Mouse (Mus musculus) layer of hippocampus, adult 9-10 months (tissue): Measurements from ENCODE around the gene Prmt2.

Experiments
- DNase-seq: peaks from one replicate; pipeline ENCODE4 v3.0.0; 2022; ENCODE audit warnings: low spot score

The Prmt2 gene

DNA sequence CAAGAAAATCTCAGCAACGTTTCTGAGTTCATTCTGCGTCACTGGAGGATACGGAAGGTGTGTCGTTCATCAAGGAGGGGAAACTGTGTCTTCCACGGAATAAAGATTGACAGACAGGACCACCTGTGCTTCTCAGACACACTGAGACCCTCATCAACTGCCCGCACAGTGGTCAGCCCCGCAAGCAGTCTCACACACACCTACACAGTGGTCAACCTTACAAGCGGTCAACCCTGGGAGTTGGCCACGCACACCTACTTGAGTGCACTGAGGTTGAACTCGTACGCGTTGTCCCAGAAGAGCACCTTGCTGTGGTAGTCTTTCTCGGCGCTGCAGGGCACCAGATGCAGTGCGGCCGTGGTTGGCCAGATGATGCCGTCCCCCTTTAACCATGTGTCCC lies 20.6 kb downstream of the Prmt2 start:
- no peak for DNase-seq

DNA sequence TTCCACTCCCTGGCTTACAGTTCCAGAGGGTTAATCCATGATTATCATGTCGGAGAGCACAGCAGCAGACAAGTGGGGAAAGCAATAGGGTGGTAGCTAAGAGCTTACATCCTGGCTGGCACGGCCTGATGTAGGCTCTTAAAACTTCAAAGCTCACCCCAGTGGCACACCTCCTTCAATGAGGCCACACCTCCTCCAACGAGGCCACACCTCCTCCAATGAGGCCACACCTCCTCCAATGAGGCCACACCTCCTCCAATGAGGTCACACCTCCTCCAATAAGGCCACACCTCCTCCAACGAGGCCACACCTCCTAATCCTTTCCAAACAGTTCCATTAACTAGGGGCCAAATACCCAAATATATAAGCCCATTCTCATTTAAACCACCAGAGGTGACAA lies 23.5 kb downstream of the Prmt2 start:
- DNase-seq: no peak

DNA sequence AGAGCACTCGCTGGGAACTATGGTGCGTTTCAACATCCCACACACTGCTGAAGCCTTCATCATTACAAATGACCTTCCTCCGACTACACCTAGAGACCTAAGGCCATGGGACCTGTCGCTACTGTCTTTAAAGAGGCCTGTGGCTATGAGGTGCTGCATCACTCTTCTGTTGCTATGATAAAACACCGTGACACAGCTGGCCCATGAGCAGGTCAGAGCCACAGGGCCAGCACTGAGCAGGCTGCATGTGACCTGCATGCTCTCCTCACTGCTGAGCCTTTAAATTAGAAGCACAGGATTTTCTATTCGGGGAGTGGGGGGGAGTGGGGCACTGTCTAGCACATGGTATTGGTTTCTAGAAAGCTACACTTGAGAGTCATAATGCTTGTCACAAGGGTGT lies 25.5 kb downstream of the Prmt2 start:
- DNase-seq: no peak

DNA sequence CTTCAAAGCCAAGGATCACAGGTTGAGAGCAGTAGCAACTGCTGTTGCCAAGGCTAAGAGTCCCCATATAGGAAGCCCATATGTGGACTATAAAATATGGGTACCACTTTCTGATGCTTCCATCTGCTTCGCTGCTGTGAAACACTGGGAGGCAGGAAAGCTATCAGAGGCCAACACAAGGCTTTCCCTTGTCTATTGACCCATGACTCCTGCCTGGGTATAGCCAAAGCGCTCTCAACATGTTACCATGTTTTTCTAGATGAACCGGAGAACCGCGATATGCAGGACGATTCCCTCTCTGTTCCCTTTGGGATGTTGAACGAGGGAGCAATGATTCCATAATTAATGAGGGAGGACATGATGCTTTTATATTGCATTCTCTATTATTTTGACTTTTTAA lies 26.9 kb downstream of the Prmt2 start:
- DNase-seq: no peak

DNA sequence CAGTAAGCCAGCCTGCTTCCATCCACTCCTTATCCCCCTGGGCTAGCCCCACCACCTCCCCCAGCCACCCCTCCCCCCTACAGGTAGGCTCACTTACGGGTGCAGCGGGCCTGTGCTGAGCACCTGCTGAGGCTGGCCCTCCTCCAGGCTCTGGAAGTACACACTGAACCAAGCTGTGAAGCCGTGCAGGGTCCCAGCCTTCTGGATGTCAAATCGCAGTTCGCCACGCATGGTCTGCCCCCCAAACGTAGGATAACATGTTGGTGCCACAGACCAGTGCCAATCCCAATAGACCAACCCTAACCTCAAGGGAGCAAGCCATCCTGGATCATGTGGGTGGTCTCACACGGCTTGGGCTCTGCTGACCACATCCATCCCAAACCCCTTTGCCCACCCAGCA lies 28.4 kb downstream of the Prmt2 start:
- no peak for DNase-seq

DNA sequence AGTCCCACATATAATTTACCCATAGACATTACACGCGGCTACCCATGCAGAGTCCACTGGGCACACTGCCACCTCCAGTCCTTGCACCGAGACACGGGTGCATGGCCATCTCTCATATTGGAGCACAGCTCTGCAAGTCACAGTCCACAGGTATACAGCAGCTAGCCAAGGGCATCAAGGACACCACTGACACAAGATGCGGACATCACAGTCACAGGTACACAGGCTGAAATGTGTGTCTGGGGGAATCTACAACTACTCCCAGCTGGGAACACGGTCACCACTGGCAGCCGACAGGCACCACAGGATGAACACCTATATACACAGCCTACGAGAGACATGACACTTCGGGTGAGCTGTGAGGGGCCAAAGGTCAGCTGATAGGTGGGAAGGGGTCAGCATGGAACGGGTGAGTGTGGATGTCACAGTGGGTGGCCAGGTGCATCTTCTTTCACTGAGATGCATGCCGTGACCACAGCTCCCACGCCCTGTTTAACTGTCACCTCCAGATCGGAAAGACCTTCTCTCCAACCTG lies 30.3 kb downstream of the Prmt2 start:
- DNase-seq: no peak

DNA sequence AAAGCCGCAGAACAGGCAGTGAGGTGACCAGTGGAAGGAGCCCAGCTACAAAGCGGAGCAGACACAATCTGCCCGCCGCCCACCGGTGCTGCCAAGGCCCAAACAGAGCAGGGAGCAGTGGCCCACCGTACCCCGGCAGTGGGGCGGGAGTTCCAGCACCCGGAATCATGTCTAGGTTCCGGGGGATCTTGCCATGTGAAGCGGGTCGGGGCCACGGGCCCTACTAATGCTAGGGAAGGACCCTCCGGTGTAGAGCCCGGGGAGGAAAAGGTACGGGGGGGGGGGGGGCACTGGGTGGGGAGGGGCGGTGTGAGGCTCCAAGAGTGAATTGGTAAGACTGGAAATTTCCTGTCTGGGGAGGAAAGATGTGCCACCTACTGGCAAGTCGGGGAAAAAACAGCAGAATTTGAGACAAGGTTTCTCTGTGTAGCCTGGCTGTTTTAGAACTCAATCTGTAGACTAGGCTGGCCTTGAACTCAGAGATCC lies 33.8 kb downstream of the Prmt2 start:
- DNase-seq: no peak

DNA sequence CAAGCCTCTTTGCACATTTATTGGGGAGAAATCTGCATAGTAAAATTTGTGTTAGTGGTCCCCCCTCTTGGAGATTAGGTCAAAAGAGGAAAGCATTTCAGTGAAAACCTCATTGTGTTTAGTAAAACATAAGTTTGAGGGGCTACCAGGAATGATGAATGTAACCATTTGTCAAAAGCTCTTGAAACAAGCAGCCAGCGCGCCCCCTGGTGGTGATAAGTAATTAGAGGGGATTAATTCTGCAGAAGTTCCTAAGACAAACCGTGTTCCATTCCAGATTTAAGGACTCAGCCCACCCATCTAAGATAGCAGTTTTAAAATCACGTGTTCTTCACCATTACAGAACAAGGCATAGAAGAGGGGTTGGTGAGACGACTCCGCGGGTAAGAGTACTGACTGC lies 35.7 kb downstream of the Prmt2 start:
- peak; percentile 67 for DNase-seq

DNA sequence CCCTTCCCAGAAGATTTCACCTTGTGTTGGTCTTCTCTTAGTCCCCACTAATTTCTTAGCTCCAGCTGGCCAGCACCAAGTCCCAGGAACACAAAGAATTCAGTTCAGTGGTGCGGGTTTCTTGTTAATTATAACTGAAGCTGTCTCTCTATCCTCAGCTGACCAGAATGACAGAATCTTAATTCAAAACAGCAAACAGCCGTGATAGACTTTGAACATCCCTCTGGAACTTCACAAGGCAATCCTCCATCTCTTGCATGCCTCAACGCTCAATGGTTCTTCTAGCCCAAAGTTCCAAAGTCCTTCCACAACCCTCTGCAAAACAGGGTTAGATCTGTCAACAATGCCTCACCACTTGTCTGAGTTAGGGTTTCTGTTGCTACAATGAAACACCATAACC lies 36.2 kb downstream of the Prmt2 start:
- DNase-seq: no peak

DNA sequence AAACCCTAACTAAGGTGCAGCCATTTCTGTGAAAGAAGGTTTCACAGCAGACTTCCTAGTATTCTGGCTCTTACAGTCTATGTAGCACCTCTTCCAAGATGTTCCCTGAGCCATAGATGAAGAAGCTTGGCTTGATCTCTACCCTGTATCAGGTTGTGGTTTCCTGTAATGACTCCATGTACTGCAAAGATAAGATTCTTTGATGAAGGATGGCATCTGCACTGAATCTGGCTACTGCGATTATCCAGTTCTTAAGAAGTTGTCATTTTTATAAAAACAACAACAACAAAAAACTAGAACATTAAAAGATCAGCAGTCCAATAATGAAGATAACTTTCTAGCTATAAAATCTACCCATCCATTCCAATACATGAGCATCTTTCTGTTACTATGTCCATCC lies 49.7 kb downstream of the Prmt2 start:
- DNase-seq: no peak

DNA sequence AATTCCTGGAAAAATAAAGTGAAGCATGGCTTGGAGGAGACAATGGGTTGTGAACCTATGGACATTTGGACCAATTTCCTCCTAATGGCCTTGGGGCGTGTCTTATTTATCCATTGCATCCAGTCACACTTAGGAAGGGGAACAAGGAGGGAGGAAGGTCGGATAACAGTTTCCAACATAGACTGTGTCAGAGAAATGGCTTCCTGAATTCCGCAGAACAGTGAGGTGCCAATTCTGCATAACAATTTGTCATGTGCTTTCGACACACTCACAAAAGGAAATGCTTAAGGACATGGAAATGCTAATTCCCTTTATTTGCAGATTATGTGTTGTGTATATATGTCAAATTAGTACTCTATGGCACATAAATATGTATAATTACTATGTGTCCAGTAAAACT lies 52.4 kb downstream of the Prmt2 start:
- DNase-seq: no peak

DNA sequence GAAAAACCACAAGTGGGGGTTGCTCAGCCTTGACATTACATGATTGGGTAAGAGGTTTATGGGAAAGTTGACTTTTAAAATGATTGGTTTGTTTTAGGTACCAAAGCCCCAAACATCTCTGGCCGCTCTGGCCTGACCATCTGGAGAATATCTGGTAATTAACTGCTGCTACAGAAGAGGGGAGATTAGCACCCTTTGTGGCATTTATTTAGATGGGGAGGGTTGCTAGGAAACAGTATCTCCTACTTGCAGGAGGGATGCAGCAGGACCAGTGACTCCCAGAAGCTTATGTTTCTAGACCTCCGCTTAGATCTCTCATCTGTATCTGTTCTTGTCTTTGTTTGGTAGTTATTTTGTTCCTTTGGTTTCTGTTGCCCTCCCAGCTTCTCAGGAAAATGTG lies 62.8 kb downstream of the Prmt2 start:
- no peak for DNase-seq

DNA sequence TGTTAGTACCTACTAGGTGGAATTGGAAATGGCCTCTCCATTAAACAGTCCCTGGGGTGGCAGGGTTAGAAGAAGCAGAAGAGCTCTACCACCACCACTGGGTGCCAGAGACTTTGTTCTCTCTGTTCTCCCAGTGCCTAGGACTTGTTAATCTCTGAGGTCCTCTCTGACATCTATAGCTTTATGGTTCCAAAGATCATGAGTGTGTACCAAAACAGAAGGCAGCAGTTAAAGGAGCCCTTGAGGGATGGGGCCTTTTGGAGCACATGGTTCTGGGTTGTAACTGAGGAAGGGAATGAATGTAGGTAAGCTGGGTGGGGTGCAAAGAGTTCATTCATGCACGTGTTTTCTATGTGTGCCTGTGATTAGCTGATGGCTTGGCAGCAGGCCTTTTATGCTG lies 79.7 kb downstream of the Prmt2 start:
- no peak for DNase-seq

DNA sequence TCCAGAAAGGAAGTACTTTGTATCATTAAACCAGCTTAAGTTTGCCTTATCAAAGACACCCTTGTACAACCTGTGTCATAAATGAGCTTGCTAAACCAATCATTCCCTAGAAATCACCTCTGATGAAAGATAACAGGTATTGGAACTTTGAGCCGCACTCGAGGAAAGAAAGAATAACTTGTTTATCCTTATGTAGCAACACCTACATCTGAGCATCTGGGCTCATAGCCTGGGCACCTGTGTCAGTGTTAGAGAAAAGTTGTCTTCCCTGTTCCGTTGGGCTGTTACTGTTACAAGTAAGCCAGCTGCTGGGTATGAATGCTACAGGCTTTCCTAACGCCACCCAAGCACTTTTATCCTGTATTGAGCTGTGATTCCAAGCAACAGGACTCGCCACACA lies 80.1 kb downstream of the Prmt2 start:
- DNase-seq: no peak
